Comparison of ENCODE assay signal across 8 mouse cellular contexts in genomic region chr15:83473832-83474465, GRCm38 (mm10). TPM values are rescaled to one million over a fixed set of nuclear protein-coding genes. Genes with fewer than 3 reads are reported as not detected.
A peak's percentile ranks its signal among the peaks of the same experiment; 100 is the strongest.
DNase-seq lines count a peak whose midpoint lies in the region; ATAC-seq lines count a peak whose summit lies in the region.

No protein-coding gene starts in this region.

- H3K9ac ChIP-seq in embryonic facial prominence, embryonic 14.5 days (ENCODE audit: low read depth, low read length): no peak overlapping the region; the same call in 1 of the 2 replicates

- intact Hi-C loops in heart, postnatal 25 days (cut with DNase I): no loop called here
- intact Hi-C loops in left cerebral cortex, postnatal 4 days (cut with DNase I): no loop called here

- H3K4me2 ChIP-seq in embryonic facial prominence, embryonic 14.5 days (ENCODE audit: low read depth, low read length): no peak overlapping the region

- DNase-seq in NIH3T3 (ENCODE audit: low read depth) (peak; percentile 84), liver (peak; percentile 90)
- DNase-seq in embryonic facial prominence, embryonic 14.5 days (ENCODE audit: low spot score): peak; percentile 86
- DNase-seq in heart, postnatal 25 days (ENCODE audit: low spot score): peak; percentile 70
- peak; percentile 13 for DNase-seq in ovary, postnatal 14 days (ENCODE audit: low spot score)
- no peak for DNase-seq in forebrain, embryonic 10.5 days (ENCODE audit: extremely low spot score, low spot score)
- no peak for DNase-seq in left cerebral cortex, postnatal 4 days
- no peak for DNase-seq in cerebellum, adult 9-11 months

- peak overlapping the region; percentile 63 for H3K27ac ChIP-seq in embryonic facial prominence, embryonic 14.5 days (replicated peaks; ENCODE audit: low read depth, low read length)
- H3K27ac ChIP-seq in forebrain, embryonic 10.5 days: no peak overlapping the region

- 48% methylated on average over 10 of the region's 10 CpGs for WGBS in embryonic facial prominence, embryonic 14.5 days
- 75% methylated on average over 10 of the region's 10 CpGs for WGBS in forebrain, embryonic 10.5 days

- no peaks in the 10 kb centered on the region for H3K27me3 ChIP-seq in embryonic facial prominence, embryonic 14.5 days (replicated peaks; ENCODE audit: control insufficient read depth, insufficient read depth, low read length)
- H3K27me3 ChIP-seq in forebrain, embryonic 10.5 days (ENCODE audit: poor library complexity, severe bottlenecking): no peaks in the 10 kb centered on the region

- H3K4me1 ChIP-seq in embryonic facial prominence, embryonic 14.5 days (ENCODE audit: control insufficient read depth, insufficient read depth, low read length): peaks cover 14% of the 10 kb centered on the region
- H3K4me1 ChIP-seq in forebrain, embryonic 10.5 days: peaks cover 17% of the 10 kb centered on the region

- H3K9me3 ChIP-seq in embryonic facial prominence, embryonic 14.5 days (ENCODE audit: control insufficient read depth, low read length): no peaks in the 10 kb centered on the region
- no peaks in the 10 kb centered on the region for H3K9me3 ChIP-seq in forebrain, embryonic 10.5 days

- ATAC-seq in embryonic facial prominence, embryonic 14.5 days (ENCODE audit: low read depth): peak; percentile 92

- no peak overlapping the region for H3K4me3 ChIP-seq in embryonic facial prominence, embryonic 14.5 days (ENCODE audit: low read depth, low read length)
- no peak overlapping the region for H3K4me3 ChIP-seq in forebrain, embryonic 10.5 days

- H3K36me3 ChIP-seq in embryonic facial prominence, embryonic 14.5 days (ENCODE audit: control insufficient read depth, insufficient read depth, low read length): no peaks in the 10 kb centered on the region
- no peaks in the 10 kb centered on the region for H3K36me3 ChIP-seq in forebrain, embryonic 10.5 days (replicated peaks)

RNA-seq across cellular contexts. Expression of gene Pacsin2, which starts 9.5 kb away (rescaled TPM):
- 49.3 TPM in 2 replicates for polyA plus RNA-seq in embryonic facial prominence, embryonic 14.5 days (2014; fragmentation: Nextera tagmentation; extraction: Ambion mirVana)
- total RNA-seq in heart, postnatal 25 days (2021): 100 to 1,000 TPM; 179 to 215 TPM
- 55.4 and 57.8 TPM in 2 replicates for polyA plus RNA-seq in forebrain, embryonic 10.5 days (2016; fragmentation: Nextera tagmentation; extraction: Ambion mirVana)
- 10 to 100 TPM; 23.2 to 24.9 TPM for total RNA-seq in left cerebral cortex, postnatal 4 days (2021)

RNA-seq across cellular contexts. Expression of gene Ttll1, which starts 36.7 kb away (rescaled TPM):
- polyA plus RNA-seq in embryonic facial prominence, embryonic 14.5 days (2014; fragmentation: Nextera tagmentation; extraction: Ambion mirVana): 9.4 and 11.3 TPM in 2 replicates
- total RNA-seq in heart, postnatal 25 days (2021): 10 to 100 TPM; 49.0 to 53.0 TPM
- 33.3 and 33.7 TPM in 2 replicates for polyA plus RNA-seq in forebrain, embryonic 10.5 days (2016; fragmentation: Nextera tagmentation; extraction: Ambion mirVana)
- total RNA-seq in left cerebral cortex, postnatal 4 days (2021): 10 to 100 TPM; 70.6 to 71.9 TPM

RNA-seq across cellular contexts. Expression of gene Bik, which starts 52.7 kb away (rescaled TPM):
- polyA plus RNA-seq in embryonic facial prominence, embryonic 14.5 days (2014; fragmentation: Nextera tagmentation; extraction: Ambion mirVana): 5.2 and 5.6 TPM in 2 replicates
- total RNA-seq in heart, postnatal 25 days (2021): 10 to 100 TPM in 1 of 2 experiments, 1 to 10 TPM in 1; 9.3 to 11.8 TPM
- polyA plus RNA-seq in forebrain, embryonic 10.5 days (2016; fragmentation: Nextera tagmentation; extraction: Ambion mirVana): 2.1 and 2.3 TPM in 2 replicates
- not detected for total RNA-seq in left cerebral cortex, postnatal 4 days (2021)

Comparison
In these comparisons a context has a peak if more than half of its experiments do, and no peak if none do; other contexts are left out.
1. DNase-seq: peak in NIH3T3 (single experiment), embryonic facial prominence, embryonic 14.5 days (single experiment), heart, postnatal 25 days (single experiment), liver (single experiment) and ovary, postnatal 14 days (single experiment); none in forebrain, embryonic 10.5 days (single experiment), left cerebral cortex, postnatal 4 days (single experiment) and cerebellum, adult 9-11 months (single experiment).
2. RNA of gene Pacsin2, which starts 9.5 kb away (total RNA-seq): 179 to 215 TPM in heart, postnatal 25 days; 23.2 to 24.9 TPM in left cerebral cortex, postnatal 4 days; every median in the first group is over 4 times any median in the second.
3. RNA of gene Bik, which starts 52.7 kb away (total RNA-seq): 9.3 to 11.8 TPM in heart, postnatal 25 days; not detected in left cerebral cortex, postnatal 4 days; every median in the first group is over 4 times any median in the second.